Comparison of ENCODE assay signal across 22 mouse cellular contexts in genomic region chr7:137191889-137192288, GRCm38 (mm10).
A peak's percentile ranks its signal among the peaks of the same experiment; 100 is the strongest.
DNase-seq lines count a peak whose midpoint lies in the region; ATAC-seq and TF ChIP-seq lines count a peak whose summit lies in the region.
"Had no signal": no experiment of that assay in that cellular context is flagged by ENCODE, and none has a peak within 500 bp of the region (broad histone marks: within the 10 kb centered on the region; RNA-seq: fewer than 3 reads in every experiment).

No protein-coding gene starts in this region.

- WGBS in forebrain, embryonic 12.5 days: 26% methylated on average over 12 of the region's 12 CpGs
- 66% methylated on average over 12 of the region's 12 CpGs for WGBS in forebrain, embryonic 10.5 days
- 46% methylated on average over 12 of the region's 12 CpGs for WGBS in intestine, embryonic 15.5 days
- 34% methylated on average over 12 of the region's 12 CpGs for WGBS in intestine, postnatal 0 days
- 37% methylated on average over 12 of the region's 12 CpGs for WGBS in hindbrain, embryonic 14.5 days
- 37% methylated on average over 12 of the region's 12 CpGs for WGBS in midbrain, embryonic 16.5 days
- WGBS in heart, embryonic 11.5 days (ENCODE audit: insufficient replicate concordance): 35% methylated on average over 12 of the region's 12 CpGs

- no peaks in the 10 kb centered on the region for H3K36me3 ChIP-seq in forebrain, embryonic 12.5 days (replicated peaks)
- H3K36me3 ChIP-seq in forebrain, embryonic 10.5 days (replicated peaks): peaks cover 6% of the 10 kb centered on the region
- no peaks in the 10 kb centered on the region for H3K36me3 ChIP-seq in intestine, embryonic 15.5 days
- no peaks in the 10 kb centered on the region for H3K36me3 ChIP-seq in intestine, postnatal 0 days (ENCODE audit: control insufficient read depth, insufficient read depth)
- peaks cover 27% of the 10 kb centered on the region for H3K36me3 ChIP-seq in hindbrain, embryonic 14.5 days (replicated peaks; ENCODE audit: control insufficient read depth, insufficient read depth)
- no peaks in the 10 kb centered on the region for H3K36me3 ChIP-seq in midbrain, embryonic 16.5 days (ENCODE audit: control insufficient read depth, insufficient read depth, low read length)
- no peaks in the 10 kb centered on the region for H3K36me3 ChIP-seq in heart, embryonic 11.5 days (ENCODE audit: control insufficient read depth, insufficient read depth, low read length)
- H3K36me3 ChIP-seq: lung, embryonic 15.5 days had no signal

- no peak for TF ChIP-seq CTCF in intestine, postnatal 0 days (IDR thresholded peaks at IDR 0.05; ENCODE audit: low read depth)

- no peak for DNase-seq in forebrain, embryonic 10.5 days (ENCODE audit: extremely low spot score, low spot score)
- DNase-seq in hindbrain, embryonic 14.5 days (ENCODE audit: low spot score): no peak
- no peak for DNase-seq in embryo, embryonic 11 days
- DNase-seq: adrenal gland, postnatal 10 days; cerebellum, adult 2 months; cerebellum, postnatal 25 days; gastrocnemius, postnatal 14 days; kidney, adult 18-20 months; kidney, postnatal 4 days; layer of hippocampus, adult 9-11 months; lung, postnatal 36 days; thymus, adult 18-20 months; thymus, postnatal 4 days had no signal

- ATAC-seq in forebrain, embryonic 12.5 days (ENCODE audit: low FRiP score): peak; percentile 64; the same call in 1 of the 2 replicates
- peak; percentile 55; the same call in 1 of the 2 replicates for ATAC-seq in intestine, embryonic 15.5 days
- ATAC-seq in intestine, postnatal 0 days: no peak
- no peak for ATAC-seq in hindbrain, embryonic 14.5 days (ENCODE audit: low FRiP score)
- no peak for ATAC-seq in midbrain, embryonic 16.5 days
- ATAC-seq in heart, embryonic 11.5 days (replicated peaks; ENCODE audit: insufficient number of reproducible peaks, low FRiP score, low TSS enrichment): no peak

- H3K4me2 ChIP-seq in forebrain, embryonic 12.5 days: no peak overlapping the region
- 0 out of 2 replicates have a peak overlapping the region, but pooled peaks have one; percentile 22 for H3K4me2 ChIP-seq in intestine, embryonic 15.5 days (replicated peaks)
- no peak overlapping the region; the same call in 1 of the 2 replicates for H3K4me2 ChIP-seq in intestine, postnatal 0 days (replicated peaks; ENCODE audit: low read depth)
- no peak overlapping the region for H3K4me2 ChIP-seq in hindbrain, embryonic 14.5 days (replicated peaks)
- no peak overlapping the region for H3K4me2 ChIP-seq in midbrain, embryonic 16.5 days (ENCODE audit: low read length)
- H3K4me2 ChIP-seq in heart, embryonic 11.5 days: no peak overlapping the region
- H3K4me2 ChIP-seq: embryonic facial prominence, embryonic 15.5 days; lung, embryonic 15.5 days had no signal

- H3K27me3 ChIP-seq in forebrain, embryonic 12.5 days: peaks cover 51% of the 10 kb centered on the region
- peaks cover 61% of the 10 kb centered on the region for H3K27me3 ChIP-seq in forebrain, embryonic 10.5 days (ENCODE audit: poor library complexity, severe bottlenecking)
- H3K27me3 ChIP-seq in intestine, embryonic 15.5 days (replicated peaks): no peaks in the 10 kb centered on the region; the same call in 1 of the 2 replicates
- H3K27me3 ChIP-seq in intestine, postnatal 0 days (replicated peaks; ENCODE audit: control insufficient read depth, insufficient read depth, low read length): 0 out of 2 replicates have a peak, but pooled peaks cover 2% of the 10 kb centered on the region
- no peaks in the 10 kb centered on the region for H3K27me3 ChIP-seq in hindbrain, embryonic 14.5 days (ENCODE audit: control insufficient read depth, insufficient read depth, low read length)
- no peaks in the 10 kb centered on the region for H3K27me3 ChIP-seq in midbrain, embryonic 16.5 days (ENCODE audit: control insufficient read depth, insufficient read depth, low read depth, low read length)
- H3K27me3 ChIP-seq in heart, embryonic 11.5 days (ENCODE audit: control insufficient read depth, insufficient read depth, low read length): no peaks in the 10 kb centered on the region
- H3K27me3 ChIP-seq: embryonic facial prominence, embryonic 15.5 days; lung, embryonic 15.5 days; megakaryocyte, embryonic 14.5 days had no signal

- no peak overlapping the region for H3K9ac ChIP-seq in forebrain, embryonic 12.5 days
- H3K9ac ChIP-seq in intestine, embryonic 15.5 days: no peak overlapping the region
- no peak overlapping the region for H3K9ac ChIP-seq in intestine, postnatal 0 days (ENCODE audit: low read depth, low read length)
- H3K9ac ChIP-seq in hindbrain, embryonic 14.5 days: no peak overlapping the region
- no peak overlapping the region for H3K9ac ChIP-seq in midbrain, embryonic 16.5 days (ENCODE audit: low read depth, low read length)
- no peak overlapping the region for H3K9ac ChIP-seq in heart, embryonic 11.5 days (ENCODE audit: low read depth, low read length)
- H3K9ac ChIP-seq: embryonic facial prominence, embryonic 15.5 days; liver, embryonic 14.5 days; lung, embryonic 15.5 days had no signal

- H3K9me3 ChIP-seq in forebrain, embryonic 12.5 days: no peaks in the 10 kb centered on the region
- no peaks in the 10 kb centered on the region for H3K9me3 ChIP-seq in forebrain, embryonic 10.5 days
- no peaks in the 10 kb centered on the region for H3K9me3 ChIP-seq in intestine, embryonic 15.5 days
- H3K9me3 ChIP-seq in intestine, postnatal 0 days (ENCODE audit: control insufficient read depth): no peaks in the 10 kb centered on the region
- H3K9me3 ChIP-seq in hindbrain, embryonic 14.5 days (ENCODE audit: control insufficient read depth, low read length): no peaks in the 10 kb centered on the region
- H3K9me3 ChIP-seq in midbrain, embryonic 16.5 days (replicated peaks; ENCODE audit: control insufficient read depth, low read length, poor library complexity, severe bottlenecking): no peaks in the 10 kb centered on the region
- no peaks in the 10 kb centered on the region for H3K9me3 ChIP-seq in heart, embryonic 11.5 days (replicated peaks; ENCODE audit: control insufficient read depth, low read length)
- H3K9me3 ChIP-seq: embryonic facial prominence, embryonic 15.5 days; lung, embryonic 15.5 days had no signal

- H3K4me3 ChIP-seq in forebrain, embryonic 12.5 days (replicated peaks): no peak overlapping the region
- H3K4me3 ChIP-seq in forebrain, embryonic 10.5 days: no peak overlapping the region
- H3K4me3 ChIP-seq in intestine, embryonic 15.5 days (replicated peaks): no peak overlapping the region
- H3K4me3 ChIP-seq in intestine, postnatal 0 days (ENCODE audit: low read depth, low read length): no peak overlapping the region
- no peak overlapping the region for H3K4me3 ChIP-seq in hindbrain, embryonic 14.5 days (replicated peaks; ENCODE audit: low read length)
- no peak overlapping the region for H3K4me3 ChIP-seq in midbrain, embryonic 16.5 days (ENCODE audit: low read depth, low read length)
- H3K4me3 ChIP-seq in heart, embryonic 11.5 days (ENCODE audit: low read depth, low read length): no peak overlapping the region
- H3K4me3 ChIP-seq: embryonic facial prominence, embryonic 15.5 days; lung, embryonic 15.5 days; megakaryocyte, embryonic 14.5 days had no signal

- no peak overlapping the region for H3K27ac ChIP-seq in forebrain, embryonic 12.5 days
- H3K27ac ChIP-seq in forebrain, embryonic 10.5 days: no peak overlapping the region
- no peak overlapping the region for H3K27ac ChIP-seq in intestine, embryonic 15.5 days
- H3K27ac ChIP-seq in intestine, postnatal 0 days (ENCODE audit: low read depth, low read length): no peak overlapping the region
- peak overlapping the region; percentile 60 for H3K27ac ChIP-seq in hindbrain, embryonic 14.5 days
- peak overlapping the region; percentile 28; the same call in 1 of the 2 replicates for H3K27ac ChIP-seq in midbrain, embryonic 16.5 days (ENCODE audit: low read length)
- no peak overlapping the region for H3K27ac ChIP-seq in heart, embryonic 11.5 days (ENCODE audit: low read depth, low read length)
- H3K27ac ChIP-seq: embryonic facial prominence, embryonic 15.5 days; liver, embryonic 14.5 days; lung, embryonic 15.5 days had no signal

- peaks cover 10% of the 10 kb centered on the region for H3K4me1 ChIP-seq in forebrain, embryonic 12.5 days
- peaks cover 16% of the 10 kb centered on the region for H3K4me1 ChIP-seq in forebrain, embryonic 10.5 days
- no peaks in the 10 kb centered on the region for H3K4me1 ChIP-seq in intestine, embryonic 15.5 days (replicated peaks)
- 0 out of 2 replicates have a peak, but pooled peaks cover 4% of the 10 kb centered on the region for H3K4me1 ChIP-seq in intestine, postnatal 0 days (replicated peaks; ENCODE audit: control insufficient read depth, insufficient read depth, low read length)
- H3K4me1 ChIP-seq in hindbrain, embryonic 14.5 days (replicated peaks; ENCODE audit: control insufficient read depth, insufficient read depth, low read length): no peaks in the 10 kb centered on the region
- peaks cover 2% of the 10 kb centered on the region; the same call in 1 of the 2 replicates for H3K4me1 ChIP-seq in midbrain, embryonic 16.5 days (ENCODE audit: control insufficient read depth, insufficient read depth, low read length)
- H3K4me1 ChIP-seq in heart, embryonic 11.5 days (ENCODE audit: control insufficient read depth, insufficient read depth, low read length): no peaks in the 10 kb centered on the region
- H3K4me1 ChIP-seq: embryonic facial prominence, embryonic 15.5 days; megakaryocyte, embryonic 14.5 days had no signal

Comparison
In these comparisons a context has a peak if more than half of its experiments do, and no peak if none do; other contexts are left out.
1. ATAC-seq: peak in forebrain, embryonic 12.5 days (single experiment) and intestine, embryonic 15.5 days (single experiment); none in intestine, postnatal 0 days (single experiment), hindbrain, embryonic 14.5 days (single experiment), midbrain, embryonic 16.5 days (single experiment) and heart, embryonic 11.5 days (single experiment).
2. H3K27ac ChIP-seq: peak in hindbrain, embryonic 14.5 days (single experiment) and midbrain, embryonic 16.5 days (single experiment); none in forebrain, embryonic 12.5 days (single experiment), forebrain, embryonic 10.5 days (single experiment), intestine, embryonic 15.5 days (single experiment), intestine, postnatal 0 days (single experiment) and heart, embryonic 11.5 days (single experiment).